Mouse (Mus musculus) cortical plate, adult 2 months (tissue): ENCODE measurements around the gene Tubb2b. TPM values are rescaled to one million over a fixed set of nuclear protein-coding genes. Genes with fewer than 3 reads are reported as not detected.

Experiments
- H3K27ac ChIP-seq: fragments of 200-500 bp; 2 replicates; pipeline ENCODE4 v1.5.1; 2012; ENCODE audit warnings: low read length, control low read depth, inconsistent platforms; ENCODE audit not compliant: insufficient read depth
- H3K4me1 ChIP-seq: fragments of 200-500 bp; 2 replicates; pipeline ENCODE4 v1.6.1; 2011; ENCODE audit warnings: low read length; ENCODE audit not compliant: control insufficient read depth, insufficient read depth
- H3K4me3 ChIP-seq: fragments of 200-500 bp; 2 replicates; pipeline ENCODE4 v1.5.1; 2011; ENCODE audit warnings: mild to moderate bottlenecking, low read length, control low read depth; ENCODE audit not compliant: insufficient read depth
- CTCF ChIP-seq: fragments of 200-500 bp; IDR thresholded peaks from 2 replicates; pipeline ENCODE4 v1.5.1; 2011; ENCODE audit warnings: mild to moderate bottlenecking, control low read depth, low read length; ENCODE audit not compliant: insufficient read depth; ENCODE audit errors: extremely low read depth
- POLR2A ChIP-seq: fragments of 200-500 bp; IDR thresholded peaks from 2 replicates; pipeline ENCODE4 v1.6.1; 2011; ENCODE audit warnings: mild to moderate bottlenecking, low read length, control low read depth; ENCODE audit not compliant: insufficient read depth; ENCODE audit errors: extremely low read depth
- polyA plus RNA-seq: library from polyadenylated mRNA; depleted of rRNA; stranded (reverse); fragments of >200 nt; gene quantifications from 2 replicates; pipeline ENCODE4 v1.2.3, GENCODE M21; 2012

Tubb2b gene
- polyA plus RNA-seq, 1 experiment = 264 TPM

DNA sequence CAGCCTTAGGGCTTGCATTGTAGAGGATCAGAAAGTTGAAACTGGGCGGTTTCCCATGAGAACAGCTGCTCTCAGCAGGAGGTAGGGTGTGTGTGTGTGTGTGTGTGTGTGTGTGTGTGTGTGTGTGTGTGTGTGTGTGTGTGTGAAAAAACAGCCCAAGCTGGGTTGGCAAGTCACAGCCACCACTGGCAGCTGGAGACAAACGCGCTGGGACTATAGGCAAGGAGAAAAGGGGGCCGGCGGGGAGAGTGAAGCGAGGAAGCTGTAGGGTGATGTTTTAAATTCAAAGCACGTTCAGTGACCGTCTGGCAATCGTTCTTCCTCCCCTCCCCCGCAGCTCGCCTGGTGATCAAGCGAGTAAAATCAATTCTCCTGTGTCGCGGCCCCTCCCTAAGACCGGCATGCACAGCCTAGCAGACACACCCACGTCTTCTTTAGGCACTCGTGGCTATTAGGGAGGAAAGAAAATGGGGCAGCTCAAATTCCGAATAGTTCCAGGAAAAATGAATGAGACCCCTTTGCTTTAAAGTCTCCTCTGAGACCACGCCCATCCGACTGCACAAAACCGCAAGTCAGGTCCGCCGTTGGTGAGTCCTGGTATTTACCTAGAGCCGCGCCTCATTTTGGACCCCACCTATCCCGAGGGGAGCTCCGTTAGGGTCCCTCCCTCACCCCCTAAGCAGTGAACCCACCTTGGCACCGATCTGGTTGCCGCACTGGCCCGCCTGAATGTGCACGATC is 611 bp downstream of the Tubb2b start:
- Histone ChIP-seq H3K27ac (0 out of 2 replicates have a peak overlapping the region, but pooled peaks have one; percentile 11), H3K4me1 (peaks cover 7% of the 10 kb centered on the region; the same call in 1 of the 2 replicates), H3K4me3 (peak overlapping the region; percentile 63)
- TF ChIP-seq CTCF (no peak), POLR2A (no peak; the same call in 1 of the 2 replicates)

DNA sequence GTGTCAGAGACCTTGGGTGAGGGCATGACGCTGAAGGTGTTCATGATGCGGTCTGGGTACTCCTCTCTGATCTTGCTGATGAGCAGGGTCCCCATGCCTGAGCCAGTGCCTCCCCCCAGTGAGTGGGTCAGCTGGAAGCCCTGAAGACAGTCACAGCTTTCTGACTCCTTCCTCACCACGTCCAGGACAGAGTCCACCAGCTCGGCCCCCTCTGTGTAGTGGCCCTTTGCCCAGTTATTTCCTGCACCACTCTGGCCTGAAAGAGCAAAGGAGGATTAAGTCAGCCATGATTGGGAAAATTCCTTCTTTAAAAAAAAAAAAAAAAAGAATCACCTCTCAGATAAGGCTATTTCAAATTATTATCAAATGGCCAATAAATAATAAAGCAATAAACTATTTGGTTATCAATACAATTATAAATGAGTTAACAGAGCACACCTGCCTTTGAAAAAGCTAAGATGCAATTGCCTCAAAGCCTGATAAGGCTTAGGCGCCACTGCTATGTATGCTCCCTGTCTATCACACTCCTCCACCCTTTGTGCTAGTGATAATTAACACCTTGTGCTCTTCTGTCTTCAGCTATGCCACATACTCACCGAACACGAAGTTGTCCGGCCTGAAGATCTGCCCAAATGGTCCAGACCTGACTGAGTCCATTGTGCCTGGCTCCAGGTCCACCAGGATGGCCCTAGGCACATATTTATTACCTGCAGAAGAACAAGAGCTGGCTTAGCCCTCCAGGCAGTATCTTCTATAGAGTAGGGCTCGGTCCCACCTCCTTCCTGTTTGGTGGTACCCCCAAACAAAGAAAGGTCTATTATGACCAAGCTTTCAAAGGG is 1.8 kb downstream of the Tubb2b start:
- no peak for TF ChIP-seq POLR2A
- no peak for TF ChIP-seq CTCF
- Histone ChIP-seq H3K27ac (no peak overlapping the region), H3K4me1 (peaks cover 5% of the 10 kb centered on the region; the same call in 1 of the 2 replicates), H3K4me3 (peak overlapping the region; percentile 63)

DNA sequence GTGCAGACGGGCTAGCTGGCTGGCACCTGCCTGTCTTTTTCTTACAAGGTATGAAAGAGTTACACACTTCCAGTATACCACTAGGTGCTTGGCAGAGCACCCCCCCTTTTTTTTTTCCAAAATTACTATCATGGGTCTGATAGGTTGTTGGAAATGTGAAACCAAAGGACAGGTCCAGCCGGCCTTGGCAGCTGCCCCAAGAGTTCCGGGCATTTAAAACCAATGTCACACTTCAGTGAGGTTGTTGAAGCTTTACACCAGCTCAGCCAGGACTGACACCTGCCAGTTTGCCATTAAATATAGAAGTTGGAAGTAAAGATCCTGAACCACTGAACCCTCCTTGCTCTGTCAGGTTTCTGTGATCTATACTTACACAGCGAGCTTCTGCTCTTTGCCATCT is 4.6 kb downstream of the Tubb2b start:
- peak overlapping the region; percentile 16; the same call in 1 of the 2 replicates for H3K27ac ChIP-seq

DNA sequence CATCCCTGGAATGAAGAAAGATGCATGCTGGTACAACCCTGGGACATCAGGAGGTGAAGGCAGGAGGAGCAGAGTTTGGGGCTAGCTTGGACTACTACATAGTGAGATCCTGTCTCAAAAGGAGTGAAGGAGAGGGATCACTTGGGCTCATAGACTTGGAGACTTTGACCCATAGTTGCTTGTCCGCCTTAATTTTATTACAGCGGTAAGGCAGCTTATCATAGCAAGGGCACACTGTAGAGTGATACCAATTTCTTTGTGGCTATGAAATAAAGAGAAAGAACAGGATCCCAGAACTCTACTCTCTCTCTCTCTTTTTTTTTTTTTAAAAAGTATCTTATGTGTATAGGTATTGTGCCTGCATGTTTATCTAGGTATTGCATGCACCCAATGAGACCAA is 9.7 kb downstream of the Tubb2b start:
- no peaks in the 10 kb centered on the region for H3K4me1 ChIP-seq

More for the DNA sequence above, 4.6 kb downstream of the Tubb2b start:
- TF ChIP-seq POLR2A (no peak), CTCF (no peak)
- Histone ChIP-seq H3K4me3 (no peak overlapping the region), H3K4me1 (no peaks in the 10 kb centered on the region; the same call in 1 of the 2 replicates)

DNA sequence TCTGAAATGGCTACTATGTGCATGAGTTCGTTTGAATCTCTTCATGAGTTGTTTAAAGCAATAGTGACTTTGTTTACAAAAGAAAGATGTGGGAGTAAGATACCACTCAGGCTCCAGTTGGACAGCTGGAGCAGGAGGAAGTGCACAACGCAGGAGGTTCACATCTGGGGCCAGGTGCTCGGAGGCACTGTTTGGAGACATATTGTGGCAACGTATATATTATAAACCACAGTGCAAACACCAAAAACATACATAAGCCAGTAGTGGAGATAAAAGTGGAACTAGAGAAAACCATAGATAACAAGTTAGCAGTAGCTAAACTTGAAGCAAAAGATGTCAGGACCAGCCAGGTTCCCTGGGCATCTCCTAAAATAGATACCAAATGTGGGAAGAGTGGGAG is 10.9 kb downstream of the Tubb2b start:
- no peak overlapping the region for H3K27ac ChIP-seq

More for the DNA sequence above, 9.7 kb downstream of the Tubb2b start:
- H3K4me3 ChIP-seq = no peak overlapping the region
- TF ChIP-seq CTCF (no peak), POLR2A (no peak)
- H3K27ac ChIP-seq = no peak overlapping the region

GRCm38 (mm10) chr13:34118816-34119215 is 11.4 kb downstream of the Tubb2b start:
- TF ChIP-seq CTCF (no peak), POLR2A (no peak)
- H3K27ac ChIP-seq = no peak overlapping the region
- H3K4me1 ChIP-seq = no peaks in the 10 kb centered on the region
- H3K4me3 ChIP-seq = no peak overlapping the region

More for the DNA sequence above, 10.9 kb downstream of the Tubb2b start:
- H3K4me1 ChIP-seq = no peaks in the 10 kb centered on the region
- no peak overlapping the region for H3K4me3 ChIP-seq
- TF ChIP-seq CTCF = no peak
- no peak for TF ChIP-seq POLR2A

DNA sequence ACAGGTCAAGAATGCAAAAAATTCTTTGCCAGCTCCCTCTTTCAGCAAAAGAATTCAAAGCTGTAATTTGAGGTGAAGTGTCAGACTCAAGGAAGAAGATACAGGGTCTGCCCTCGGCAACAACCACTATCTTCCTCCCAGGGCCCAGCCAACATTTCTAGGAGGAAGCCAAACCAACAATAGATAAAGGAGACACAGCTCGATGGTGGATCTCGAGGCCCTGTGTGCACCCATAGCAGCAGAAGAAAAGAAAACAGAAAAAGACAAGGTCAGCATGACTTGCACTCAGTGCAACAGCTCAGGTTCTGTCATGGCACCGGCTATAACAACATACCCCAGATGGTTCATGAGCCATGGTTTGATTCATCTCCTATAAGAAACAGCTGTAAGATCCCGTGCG is 13.8 kb downstream of the Tubb2b start:
- Histone ChIP-seq H3K27ac (no peak overlapping the region), H3K4me1 (no peaks in the 10 kb centered on the region), H3K4me3 (no peak overlapping the region)
- TF ChIP-seq POLR2A (no peak), CTCF (no peak)

GRCm38 (mm10) chr13:34114654-34115053 is 15.6 kb downstream of the Tubb2b start:
- no peak for TF ChIP-seq CTCF
- TF ChIP-seq POLR2A = no peak
- Histone ChIP-seq H3K4me1 (no peaks in the 10 kb centered on the region), H3K27ac (no peak overlapping the region), H3K4me3 (no peak overlapping the region)

- no peak for TF ChIP-seq POLR2A
- TF ChIP-seq CTCF = no peak
- Histone ChIP-seq H3K27ac (no peak overlapping the region), H3K4me1 (no peaks in the 10 kb centered on the region), H3K4me3 (no peak overlapping the region)
Observed at GRCm38 (mm10) chr13:34113086-34113485, 17.2 kb downstream of the Tubb2b start.

GRCm38 (mm10) chr13:34112369-34113081 is 17.7 kb downstream of the Tubb2b start:
- no peak overlapping the region for H3K27ac ChIP-seq
- no peaks in the 10 kb centered on the region for H3K4me1 ChIP-seq
- H3K4me3 ChIP-seq = no peak overlapping the region
- no peak for TF ChIP-seq CTCF
- no peak for TF ChIP-seq POLR2A
